Mouse (Mus musculus) liver, embryonic 14.5 days (tissue): Measurements from ENCODE around the gene Ccdc85b. TPM values are rescaled to one million over a fixed set of nuclear protein-coding genes. Genes with fewer than 3 reads are reported as not detected.

Source experiments
- ATAC-seq: fragments of 200-750 bp; cut with Nextera tagmentation; 2 replicates; pipeline ENCODE4 v1.8.0; 2017; ENCODE audit warnings: moderate number of reproducible peaks, mild to moderate bottlenecking, moderate library complexity; ENCODE audit not compliant: insufficient read depth
- DNase-seq, 3 experiments: peaks; one replicate each; pipeline ENCODE4 v3.0.0-alpha.2; 2012 to 2013; ENCODE audit warnings: low read depth in 3 of 3, low spot score in 3 of 3
- H3K27ac ChIP-seq: fragments of 300-500 bp; sonication (generic); 2 replicates; pipeline ENCODE4 v1.5.1; 2014; ENCODE audit warnings: moderate library complexity, mild to moderate bottlenecking, control low read depth, inconsistent platforms
- H3K27me3 ChIP-seq: fragments of 300-500 bp; sonication (generic); 2 replicates; pipeline ENCODE4 v1.6.1; 2014; ENCODE audit warnings: mild to moderate bottlenecking, low read length, moderate library complexity; ENCODE audit not compliant: control insufficient read depth, insufficient read depth
- H3K36me3 ChIP-seq: fragments of 300-500 bp; sonication (generic); replicated peaks from 2 replicates; pipeline ENCODE4 v1.6.1; 2014; ENCODE audit warnings: low read depth; ENCODE audit not compliant: control insufficient read depth, insufficient read depth
- H3K4me1 ChIP-seq, 2 experiments: fragments of 200-500 bp in 1 of 2; fragments of 300-500 bp in 1 of 2; sonication (generic) in 1 of 2; replicated peaks; 2 replicates each; pipeline ENCODE4 v1.6.1; 2012 to 2014; ENCODE audit warnings: antibody characterized with exemption in 1 of 2, inconsistent platforms in 1 of 2, low read length in 1 of 2; ENCODE audit not compliant: control insufficient read depth in 2 of 2, insufficient read depth in 2 of 2
- H3K4me2 ChIP-seq: fragments of 300-500 bp; sonication (generic); 2 replicates; pipeline ENCODE4 v1.6.1; 2014; ENCODE audit warnings: low read depth, mild to moderate bottlenecking, control low read depth, moderate library complexity
- H3K4me3 ChIP-seq, 2 experiments: fragments of 200-500 bp in 1 of 2; fragments of 300-500 bp in 1 of 2; sonication (generic) in 1 of 2; 2 replicates each; pipeline ENCODE4 v1.5.1; 2012 to 2014; ENCODE audit warnings: low read depth in 2 of 2, low read length in 2 of 2, mild to moderate bottlenecking in 2 of 2, control low read depth in 1 of 2, inconsistent platforms in 1 of 2, moderate library complexity in 1 of 2; ENCODE audit not compliant: insufficient read depth in 1 of 2
- H3K9ac ChIP-seq: fragments of 300-500 bp; sonication (generic); replicated peaks from 2 replicates; pipeline ENCODE4 v1.6.1; 2014; ENCODE audit warnings: mild to moderate bottlenecking, control low read depth, moderate library complexity
- H3K9me3 ChIP-seq: fragments of 300-500 bp; sonication (generic); 2 replicates; pipeline ENCODE4 v1.6.1; 2016; ENCODE audit warnings: low read length, mixed read lengths; ENCODE audit not compliant: control insufficient read depth
- CTCF ChIP-seq: IDR thresholded peaks from 2 replicates; pipeline ENCODE4 v1.5.1; 2016; ENCODE audit warnings: antibody characterized with exemption, low read depth, control low read depth
- EP300 ChIP-seq: IDR thresholded peaks from 2 replicates; pipeline ENCODE4 v1.6.1; 2016; ENCODE audit warnings: antibody characterized with exemption, low read depth
- WGBS: fragments of 180-500 bp; shearing (Covaris S2); extraction: QIAGEN DNeasy Blood & Tissue Kit; methylation state at CpG from one replicate; pipeline ENCODE4 v1.1.7; 2014; ENCODE audit not compliant: insufficient replicate concordance; 5-methylcytosine and 5-hydroxymethylcytosine counted together
- polyA plus RNA-seq, 2 experiments: library from polyadenylated mRNA; depleted of rRNA in 1 of 2; stranded (reverse) in 1 of 2; unstranded in 1 of 2; fragments of >200 nt; fragmentation: Nextera tagmentation in 1 of 2; extraction: Ambion mirVana in 1 of 2; gene quantifications; 2 replicates each; pipeline versions ENCODE4 v1.2.1 to v1.2.3; 2012 to 2014

The Ccdc85b gene
- polyA plus RNA-seq, 2 experiments, result 1.0 to 1.4 TPM

DNA sequence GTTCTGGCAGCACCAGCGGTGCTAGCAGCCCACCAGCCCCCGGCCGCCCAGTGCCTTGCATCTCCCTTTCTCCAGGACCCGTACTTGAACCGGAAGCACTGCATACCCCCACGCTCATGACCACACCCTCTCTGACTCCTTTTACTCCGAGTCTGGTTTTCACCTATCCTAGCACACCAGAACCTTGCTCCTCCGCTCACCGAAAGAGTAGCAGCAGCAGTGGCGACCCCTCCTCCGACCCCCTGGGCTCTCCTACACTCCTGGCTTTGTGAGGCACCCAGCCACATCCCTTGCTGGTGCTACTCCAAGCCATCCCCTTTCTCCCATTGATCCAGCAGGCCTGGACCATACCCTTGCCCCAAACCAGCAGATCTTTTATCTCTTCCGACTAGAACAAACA is 2.7 kb downstream of the Ccdc85b start:
- Histone ChIP-seq H3K27ac (no peak overlapping the region), H3K9ac (no peak overlapping the region), H3K4me2 (no peak overlapping the region; the same call in 1 of the 2 replicates), H3K9me3 (no peaks in the 10 kb centered on the region), H3K27me3 (peaks cover 4% of the 10 kb centered on the region; the same call in 1 of the 2 replicates), H3K4me1 (peaks cover 12 to 19% of the 10 kb centered on the region in 2 experiments), H3K4me3 (no peak overlapping the region), H3K36me3 (no peaks in the 10 kb centered on the region)
- no peak for TF ChIP-seq EP300
- TF ChIP-seq CTCF, result no peak
- no peak for ATAC-seq
- no peak for DNase-seq
- 81% methylated on average over 12 of the region's 12 CpGs for WGBS

DNA sequence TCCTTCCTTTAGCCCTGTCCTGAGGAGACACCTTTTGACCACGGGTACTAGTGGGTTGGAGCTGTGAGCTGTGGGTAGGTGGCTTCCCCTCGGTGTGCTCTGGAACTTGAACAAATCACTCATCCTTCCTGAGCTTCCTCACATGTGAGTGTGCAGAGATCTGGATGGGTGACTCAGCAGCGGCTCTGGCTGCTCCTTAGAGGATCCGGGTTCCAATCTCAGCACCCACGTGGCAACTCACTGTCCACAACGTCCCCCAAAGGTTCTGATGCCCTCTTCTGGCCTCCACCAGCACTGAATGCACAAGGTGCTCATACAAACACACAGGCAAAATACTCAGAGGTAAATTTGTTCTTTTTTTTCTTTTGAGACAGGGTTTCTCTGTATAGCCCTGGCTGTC is 5.9 kb downstream of the Ccdc85b start:
- Histone ChIP-seq H3K4me1 (peaks cover 5 to 20% of the 10 kb centered on the region in 2 experiments), H3K27me3 (peaks cover 34% of the 10 kb centered on the region), H3K36me3 (no peaks in the 10 kb centered on the region), H3K4me2 (no peak overlapping the region), H3K27ac (no peak overlapping the region), H3K4me3 (no peak overlapping the region), H3K9me3 (no peaks in the 10 kb centered on the region), H3K9ac (no peak overlapping the region)
- ATAC-seq (no peak), DNase-seq (no peak)
- TF ChIP-seq EP300, result no peak
- no peak for TF ChIP-seq CTCF
- WGBS, result 46% methylated on average over 6 of the region's 6 CpGs

DNA sequence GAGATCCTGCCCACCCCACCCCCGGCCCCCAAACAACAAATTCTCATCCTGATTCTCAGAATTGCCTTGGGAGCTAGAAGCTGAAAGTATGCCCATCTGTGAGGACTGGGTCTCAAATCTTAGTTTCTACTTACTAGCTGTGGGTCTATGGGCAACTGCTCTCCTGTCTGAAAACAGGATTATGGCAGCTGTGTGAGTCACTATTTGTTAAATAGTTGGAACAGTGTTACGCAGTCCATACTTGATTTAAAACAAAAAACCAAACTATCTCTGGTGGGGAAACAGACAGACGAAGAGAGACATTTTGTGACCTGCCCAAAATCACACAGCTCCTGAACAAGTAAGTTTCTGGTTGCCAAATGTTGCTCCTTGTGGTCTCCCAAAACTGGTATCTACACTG is 8.0 kb downstream of the Ccdc85b start:
- DNase-seq (no peak), ATAC-seq (no peak)
- H3K4me3 ChIP-seq, result no peak overlapping the region
- no peak overlapping the region for H3K27ac ChIP-seq
- H3K9ac ChIP-seq, result no peak overlapping the region
- H3K27me3 ChIP-seq, result peaks cover 41% of the 10 kb centered on the region
- no peak for TF ChIP-seq CTCF
- H3K9me3 ChIP-seq, result no peaks in the 10 kb centered on the region
- H3K4me2 ChIP-seq, result no peak overlapping the region
- H3K4me1 ChIP-seq, result peaks cover 5 to 11% of the 10 kb centered on the region in 2 experiments
- no peaks in the 10 kb centered on the region for H3K36me3 ChIP-seq
- 64% methylated on average over 3 of the region's 3 CpGs for WGBS

DNA sequence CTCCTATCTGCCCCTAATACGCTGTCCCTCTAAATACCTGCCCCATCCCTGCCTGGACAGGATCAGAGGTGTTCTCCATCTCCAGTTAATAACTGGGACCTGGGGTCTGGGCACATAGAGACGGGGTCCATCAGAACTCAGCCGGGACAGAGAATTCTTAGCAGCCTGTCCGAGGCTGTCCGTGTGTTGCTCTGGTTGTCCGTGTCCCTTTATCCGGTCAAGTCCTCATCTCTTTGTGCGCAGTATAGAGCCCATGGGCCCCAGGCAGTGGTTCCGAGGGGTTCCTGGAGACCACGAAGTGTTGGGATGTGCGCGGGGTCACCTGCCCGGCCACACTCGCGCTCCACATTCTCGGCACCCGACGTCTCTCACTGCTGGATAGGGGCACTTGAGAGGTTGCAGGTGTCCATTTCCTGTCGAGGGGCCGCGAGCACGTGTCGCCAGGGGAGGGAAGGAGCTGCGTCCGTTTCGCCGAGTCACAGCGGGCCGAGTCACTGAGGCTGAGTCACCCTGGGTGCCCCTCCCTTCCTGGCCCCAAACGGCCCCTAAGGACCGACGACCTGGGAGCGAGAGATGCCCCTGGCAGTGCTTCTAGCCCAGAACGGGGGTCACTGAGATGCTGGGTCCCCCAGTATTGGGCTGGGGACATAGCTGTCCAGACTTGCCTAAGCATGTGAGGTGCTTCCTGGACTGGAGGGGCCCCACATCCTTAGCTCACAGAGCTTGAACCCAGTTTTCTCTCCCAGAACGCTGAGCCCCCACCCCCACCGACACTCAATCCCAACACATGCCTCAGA is 9.1 kb downstream of the Ccdc85b start:
- Histone ChIP-seq H3K9ac (no peak overlapping the region), H3K9me3 (no peaks in the 10 kb centered on the region), H3K4me3 (peak overlapping the region in 1 of 2 experiments; percentile 59; a peak in 2 of 4 replicates), H3K27me3 (peaks cover 41% of the 10 kb centered on the region), H3K27ac (no peak overlapping the region), H3K4me1 (peaks cover 5 to 11% of the 10 kb centered on the region in 2 experiments), H3K36me3 (no peaks in the 10 kb centered on the region), H3K4me2 (peak overlapping the region; percentile 80)
- ATAC-seq, result peak; percentile 69
- WGBS, result 3% methylated on average over 36 of the region's 36 CpGs
- TF ChIP-seq EP300, result no peak
- no peak for TF ChIP-seq CTCF
- no peak for DNase-seq

DNA sequence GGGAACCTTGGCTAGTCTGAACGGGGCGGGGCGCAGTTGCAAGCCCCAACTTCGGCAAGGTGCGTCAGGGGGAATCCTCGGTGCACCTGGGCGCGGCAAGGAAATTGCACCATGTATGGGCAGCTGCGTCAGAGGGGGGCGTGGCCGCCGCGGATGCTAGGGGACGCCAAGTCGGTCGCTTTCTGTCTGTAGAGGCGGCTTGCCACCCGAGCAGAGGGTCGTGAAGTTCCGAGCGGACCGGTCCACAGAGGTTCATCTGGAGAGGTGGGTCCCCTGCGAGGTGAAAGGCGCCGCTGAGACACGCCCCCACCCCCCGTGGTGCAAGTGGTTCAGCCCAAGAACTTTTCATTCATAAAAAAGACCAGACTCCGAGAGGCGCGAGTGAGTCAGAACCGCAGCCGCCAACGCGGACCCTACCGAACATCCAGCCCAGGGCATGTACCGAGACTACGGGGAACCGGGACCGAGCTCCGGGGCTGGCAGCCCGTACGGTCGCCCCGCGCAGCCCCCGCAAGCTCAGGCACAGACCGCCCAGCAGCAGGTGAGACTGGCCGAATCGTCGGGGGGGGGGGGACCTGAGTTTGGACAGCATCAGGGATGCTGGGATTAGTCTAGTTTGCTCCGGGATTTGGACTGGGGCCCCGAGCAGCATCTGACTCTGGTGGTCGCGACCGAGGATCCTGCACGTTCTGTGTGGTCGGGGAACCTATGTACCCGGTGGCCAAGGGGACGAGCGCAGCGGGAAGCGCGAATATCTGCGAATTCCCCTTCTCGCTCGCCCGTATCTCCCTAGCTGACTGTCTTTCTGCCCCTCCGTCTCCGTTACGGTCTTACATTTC is 10.0 kb downstream of the Ccdc85b start, which contains the start of gene Fosl1:
Fosl1 (plus strand) TSS at position 33 of the 839 bp plus-strand sequence.
- H3K9ac ChIP-seq, result peak within 1 kb of the TSS; percentile 19
- no peak for DNase-seq
- under 1% methylated on average over 70 of the region's 70 CpGs for WGBS

More for the DNA sequence above, 10.0 kb downstream of the Ccdc85b start, which contains the start of gene Fosl1:
- peak within 1 kb of the TSS; percentile 80 for H3K4me2 ChIP-seq
- peaks cover 41% of the 10 kb centered on the region for H3K27me3 ChIP-seq
- H3K9me3 ChIP-seq, result no peaks in the 10 kb centered on the region
- H3K36me3 ChIP-seq, result no peaks in the 10 kb centered on the region
- H3K4me3 ChIP-seq, result peak within 1 kb of the TSS; percentile 57 to 59
- peak; percentile 40; the same call in 1 of the 2 replicates for ATAC-seq
- TF ChIP-seq EP300 (no peak), CTCF (no peak)
- peaks cover 5 to 11% of the 10 kb centered on the region in 2 experiments for H3K4me1 ChIP-seq
- H3K27ac ChIP-seq, result no peak within 1 kb of the TSS
